Mouse (Mus musculus): ENCODE data around the gene Mbnl1. TPM values are rescaled to one million over a fixed set of nuclear protein-coding genes. Genes with fewer than 3 reads are reported as not detected.
"Not testable (repeated sequence)": the region's sequence is repeated elsewhere in the genome, so short reads cannot be mapped to it uniquely, and the experiment has no call there.

Mbnl1 gene
- polyA plus RNA-seq, 1 experiment from 2014 or later, result 70.2 TPM

GRCm38 (mm10) chr3:60485987-60486712 lies 13.5 kb downstream of the Mbnl1 start:
- H3K9me3 ChIP-seq (replicated peaks; ENCODE audit: low read length), result no peaks in the 10 kb centered on the region
- no peaks in the 10 kb centered on the region for H3K36me3 ChIP-seq (ENCODE audit: insufficient read depth, low read length)
- H3K4me2 ChIP-seq (ENCODE audit: low read length), result no peak overlapping the region
- H3K27me3 ChIP-seq (ENCODE audit: insufficient read depth, low read length), result no peaks in the 10 kb centered on the region
- H3K4me3 ChIP-seq (replicated peaks; ENCODE audit: low read depth, low read length), result no peak overlapping the region
- 79% methylated on average over 4 of the region's 4 CpGs for WGBS
- no peak overlapping the region for H3K27ac ChIP-seq
- no peak for TF ChIP-seq CTCF (IDR thresholded peaks at IDR 0.05; ENCODE audit: low read depth)
- ATAC-seq (replicated peaks; ENCODE audit: low FRiP score, low read depth), result no peak
- DNase-seq (ENCODE audit: low spot score), result no peak
- H3K4me1 ChIP-seq (replicated peaks; ENCODE audit: insufficient read depth, low read length), result no peaks in the 10 kb centered on the region
- H3K9ac ChIP-seq (ENCODE audit: low read depth, low read length), result no peak overlapping the region

- Histone ChIP-seq H3K4me1 (replicated peaks; ENCODE audit: insufficient read depth, low read length) (no peaks in the 10 kb centered on the region), H3K4me2 (ENCODE audit: low read length) (no peak overlapping the region), H3K9me3 (replicated peaks; ENCODE audit: low read length) (no peaks in the 10 kb centered on the region), H3K27ac (no peak overlapping the region), H3K36me3 (ENCODE audit: insufficient read depth, low read length) (no peaks in the 10 kb centered on the region), H3K27me3 (ENCODE audit: insufficient read depth, low read length) (no peaks in the 10 kb centered on the region), H3K9ac (ENCODE audit: low read depth, low read length) (no peak overlapping the region), H3K4me3 (replicated peaks; ENCODE audit: low read depth, low read length) (no peak overlapping the region)
- ATAC-seq (replicated peaks; ENCODE audit: low FRiP score, low read depth), result no peak
- 77% methylated on average over 3 of the region's 3 CpGs for WGBS
- TF ChIP-seq CTCF (IDR thresholded peaks at IDR 0.05; ENCODE audit: low read depth), result no peak
- no peak for DNase-seq (ENCODE audit: low spot score)
Observed at GRCm38 (mm10) chr3:60486713-60487170, 14.1 kb downstream of the Mbnl1 start.

- Histone ChIP-seq H3K36me3 (ENCODE audit: insufficient read depth, low read length) (no peaks in the 10 kb centered on the region), H3K4me2 (ENCODE audit: low read length) (no peak overlapping the region), H3K27me3 (ENCODE audit: insufficient read depth, low read length) (no peaks in the 10 kb centered on the region), H3K4me1 (replicated peaks; ENCODE audit: insufficient read depth, low read length) (no peaks in the 10 kb centered on the region), H3K4me3 (replicated peaks; ENCODE audit: low read depth, low read length) (no peak overlapping the region), H3K9me3 (replicated peaks; ENCODE audit: low read length) (no peaks in the 10 kb centered on the region), H3K9ac (ENCODE audit: low read depth, low read length) (no peak overlapping the region), H3K27ac (no peak overlapping the region)
- no peak for TF ChIP-seq CTCF (IDR thresholded peaks at IDR 0.05; ENCODE audit: low read depth)
- ATAC-seq (replicated peaks; ENCODE audit: low FRiP score, low read depth) (no peak), DNase-seq (ENCODE audit: low spot score) (no peak)
- 94% methylated on average over 6 of the region's 6 CpGs for WGBS
Observed at GRCm38 (mm10) chr3:60489509-60489908, 16.9 kb downstream of the Mbnl1 start.

GRCm38 (mm10) chr3:60494774-60495535 lies 22.3 kb downstream of the Mbnl1 start:
- not testable (repeated sequence) for H3K4me1 ChIP-seq (replicated peaks; ENCODE audit: insufficient read depth, low read length); H3K27ac ChIP-seq; H3K9me3 ChIP-seq (replicated peaks; ENCODE audit: low read length); H3K27me3 ChIP-seq (ENCODE audit: insufficient read depth, low read length); H3K36me3 ChIP-seq (ENCODE audit: insufficient read depth, low read length); H3K4me3 ChIP-seq (replicated peaks; ENCODE audit: low read depth, low read length); H3K9ac ChIP-seq (ENCODE audit: low read depth, low read length); DNase-seq (ENCODE audit: low spot score)
- H3K4me2 ChIP-seq (ENCODE audit: low read length), result peak overlapping the region; percentile 15; the same call in 1 of the 2 replicates
- peak; percentile 43 for ATAC-seq (replicated peaks; ENCODE audit: low FRiP score, low read depth)
- WGBS, result 64% methylated on average over 7 of the region's 16 CpGs

DNA sequence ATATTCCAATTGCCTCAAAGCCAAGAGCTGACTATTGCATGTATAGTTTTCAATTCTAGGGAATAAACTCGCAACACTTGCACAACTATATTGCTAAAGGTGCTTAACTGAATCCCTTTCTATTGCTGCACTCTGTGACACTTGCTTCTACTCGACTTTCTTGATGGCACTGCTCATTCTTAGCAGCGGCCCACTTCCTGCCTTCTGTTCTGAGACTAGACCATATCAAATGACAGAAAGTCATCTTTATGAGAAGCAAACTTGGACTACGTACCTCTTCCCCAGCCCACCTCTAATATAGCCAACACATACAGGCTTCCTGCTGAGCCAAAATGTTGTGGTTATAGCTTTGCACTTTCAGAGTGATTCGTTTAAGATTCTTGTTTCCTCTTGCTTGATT lies 23.6 kb downstream of the Mbnl1 start:
- DNase-seq (ENCODE audit: low spot score) (no peak), ATAC-seq (replicated peaks; ENCODE audit: low FRiP score, low read depth) (no peak)
- H3K27ac ChIP-seq, result no peak overlapping the region
- no peaks in the 10 kb centered on the region for H3K27me3 ChIP-seq (ENCODE audit: insufficient read depth, low read length)
- H3K9me3 ChIP-seq (replicated peaks; ENCODE audit: low read length), result no peaks in the 10 kb centered on the region
- WGBS, result 69% methylated on average over 5 of the region's 5 CpGs
- H3K4me1 ChIP-seq (replicated peaks; ENCODE audit: insufficient read depth, low read length), result 0 out of 2 replicates have a peak, but pooled peaks cover 5% of the 10 kb centered on the region
- no peak overlapping the region for H3K4me2 ChIP-seq (ENCODE audit: low read length)
- TF ChIP-seq CTCF (IDR thresholded peaks at IDR 0.05; ENCODE audit: low read depth), result no peak
- H3K36me3 ChIP-seq (ENCODE audit: insufficient read depth, low read length), result no peaks in the 10 kb centered on the region
- H3K9ac ChIP-seq (ENCODE audit: low read depth, low read length), result no peak overlapping the region
- no peak overlapping the region for H3K4me3 ChIP-seq (replicated peaks; ENCODE audit: low read depth, low read length)

DNA sequence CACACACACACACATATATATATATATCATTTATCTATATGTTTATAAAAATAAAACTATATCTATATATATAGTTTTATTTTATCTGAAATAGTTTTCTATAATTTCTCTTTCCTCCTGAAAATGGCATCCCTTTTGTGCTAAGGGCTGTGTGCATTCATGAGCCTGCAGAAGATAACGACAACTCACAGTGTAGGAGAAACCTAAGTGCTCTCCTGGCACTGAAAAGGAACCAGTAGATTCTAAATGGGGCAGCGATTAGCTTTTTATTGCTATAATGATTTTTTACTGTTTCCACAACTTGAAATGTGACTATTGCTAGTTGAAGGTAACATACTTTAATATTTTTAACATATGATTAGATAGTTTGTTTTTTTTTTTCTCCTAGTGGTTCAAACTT lies 25.5 kb downstream of the Mbnl1 start:
- Histone ChIP-seq H3K27ac (no peak overlapping the region), H3K4me3 (replicated peaks; ENCODE audit: low read depth, low read length) (no peak overlapping the region), H3K27me3 (ENCODE audit: insufficient read depth, low read length) (no peaks in the 10 kb centered on the region), H3K4me2 (ENCODE audit: low read length) (no peak overlapping the region), H3K9me3 (replicated peaks; ENCODE audit: low read length) (no peaks in the 10 kb centered on the region), H3K4me1 (replicated peaks; ENCODE audit: insufficient read depth, low read length) (0 out of 2 replicates have a peak, but pooled peaks cover 14% of the 10 kb centered on the region), H3K36me3 (ENCODE audit: insufficient read depth, low read length) (no peaks in the 10 kb centered on the region), H3K9ac (ENCODE audit: low read depth, low read length) (no peak overlapping the region)
- 96% methylated on average over 2 of the region's 2 CpGs for WGBS
- TF ChIP-seq CTCF (IDR thresholded peaks at IDR 0.05; ENCODE audit: low read depth), result no peak
- ATAC-seq (replicated peaks; ENCODE audit: low FRiP score, low read depth), result no peak
- DNase-seq (ENCODE audit: low spot score), result no peak
